Mouse (Mus musculus) spleen, adult 2 months (tissue): ENCODE data around the gene Dusp12. TPM values are rescaled to one million over a fixed set of nuclear protein-coding genes. Genes with fewer than 3 reads are reported as not detected.
A peak's percentile ranks its signal among the peaks of the same experiment; 100 is the strongest.

Experiments
- DNase-seq, 2 experiments: peaks; one replicate each; pipeline versions ENCODE4 v3.0.0 to v3.0.0-alpha.2; 2012 to 2021; ENCODE audit warnings: low spot score in 2 of 2, low read depth in 1 of 2
- H3K27ac ChIP-seq: fragments of 200-500 bp; 2 replicates; pipeline ENCODE4 v1.5.1; 2012; ENCODE audit warnings: low read length, inconsistent platforms; ENCODE audit not compliant: insufficient read depth
- H3K27me3 ChIP-seq: fragments of 200-500 bp; 2 replicates; pipeline ENCODE4 v1.6.1; 2012; ENCODE audit warnings: mild to moderate bottlenecking, moderate library complexity, low read length, inconsistent platforms; ENCODE audit not compliant: control insufficient read depth, insufficient read depth
- H3K36me3 ChIP-seq: fragments of 200-500 bp; 2 replicates; pipeline ENCODE4 v1.6.1; 2012; ENCODE audit warnings: mild to moderate bottlenecking, low read length, inconsistent platforms; ENCODE audit not compliant: control insufficient read depth, insufficient read depth
- H3K4me1 ChIP-seq: fragments of 200-500 bp; 2 replicates; pipeline ENCODE4 v1.6.1; 2011; ENCODE audit warnings: inconsistent platforms; ENCODE audit not compliant: control insufficient read depth, insufficient read depth, insufficient read length
- H3K4me3 ChIP-seq: fragments of 200-500 bp; 2 replicates; pipeline ENCODE4 v1.5.1; 2011; ENCODE audit warnings: mild to moderate bottlenecking, inconsistent platforms; ENCODE audit not compliant: insufficient read depth, insufficient read length; ENCODE audit errors: extremely low read depth
- CTCF ChIP-seq: fragments of 200-500 bp; IDR thresholded peaks from 2 replicates; pipeline ENCODE4 v1.5.1; 2011; ENCODE audit warnings: mild to moderate bottlenecking, inconsistent platforms; ENCODE audit not compliant: insufficient read depth, insufficient read length, insufficient replicate concordance; ENCODE audit errors: extremely low read depth
- POLR2A ChIP-seq: fragments of 200-500 bp; IDR thresholded peaks from 2 replicates; pipeline ENCODE4 v1.6.1; 2011; ENCODE audit warnings: low read depth, low read length, inconsistent platforms
- WGBS: fragments of 180-500 bp; shearing (Covaris S2); methylation state at CpG from one replicate; pipeline ENCODE4 v1.1.7; 2018; 5-methylcytosine and 5-hydroxymethylcytosine counted together
- polyA plus RNA-seq: library from polyadenylated mRNA; depleted of rRNA; stranded (reverse); fragments of >200 nt; gene quantifications from 2 replicates; pipeline ENCODE4 v1.2.3, GENCODE M21; 2012

The Dusp12 gene
- polyA plus RNA-seq, 1 experiment: 11.0 TPM

GRCm38 (mm10) chr1:170864234-170864633 lies 21.1 kb downstream of the Dusp12 start:
- H3K27ac ChIP-seq: no peak overlapping the region

GRCm38 (mm10) chr1:170863033-170863432 lies 22.3 kb downstream of the Dusp12 start:
- WGBS: 4% methylated on average over 4 of the region's 4 CpGs

More at GRCm38 (mm10) chr1:170864234-170864633, 21.1 kb downstream of the Dusp12 start:
- no peaks in the 10 kb centered on the region for H3K36me3 ChIP-seq
- DNase-seq: no peak
- no peaks in the 10 kb centered on the region for H3K27me3 ChIP-seq
- TF ChIP-seq POLR2A: no peak
- TF ChIP-seq CTCF: no peak
- H3K4me1 ChIP-seq: peaks cover 16% of the 10 kb centered on the region
- no peak overlapping the region for H3K4me3 ChIP-seq

GRCm38 (mm10) chr1:170862435-170862717 lies 23.0 kb downstream of the Dusp12 start:
- DNase-seq: no peak
- Histone ChIP-seq H3K4me1 (peaks cover 18% of the 10 kb centered on the region), H3K27me3 (no peaks in the 10 kb centered on the region), H3K27ac (peak overlapping the region; percentile 12; the same call in 1 of the 2 replicates), H3K4me3 (no peak overlapping the region), H3K36me3 (no peaks in the 10 kb centered on the region)
- TF ChIP-seq POLR2A (no peak), CTCF (no peak)
- WGBS: 39% methylated on average over 3 of the region's 3 CpGs

More at GRCm38 (mm10) chr1:170863033-170863432, 22.3 kb downstream of the Dusp12 start:
- TF ChIP-seq CTCF (no peak), POLR2A (no peak)
- H3K4me3 ChIP-seq: no peak overlapping the region
- DNase-seq: no peak
- H3K27ac ChIP-seq: no peak overlapping the region
- no peaks in the 10 kb centered on the region for H3K36me3 ChIP-seq
- H3K4me1 ChIP-seq: peaks cover 18% of the 10 kb centered on the region
- no peaks in the 10 kb centered on the region for H3K27me3 ChIP-seq

- DNase-seq: no peak
- Histone ChIP-seq H3K27me3 (no peaks in the 10 kb centered on the region), H3K4me3 (no peak overlapping the region; the same call in 1 of the 2 replicates), H3K36me3 (no peaks in the 10 kb centered on the region), H3K4me1 (peaks cover 18% of the 10 kb centered on the region), H3K27ac (no peak overlapping the region)
- TF ChIP-seq CTCF: no peak
- no peak for TF ChIP-seq POLR2A
- 36% methylated on average over 13 of the region's 13 CpGs for WGBS
Measured at GRCm38 (mm10) chr1:170861671-170862434, 23.5 kb downstream of the Dusp12 start.

DNA sequence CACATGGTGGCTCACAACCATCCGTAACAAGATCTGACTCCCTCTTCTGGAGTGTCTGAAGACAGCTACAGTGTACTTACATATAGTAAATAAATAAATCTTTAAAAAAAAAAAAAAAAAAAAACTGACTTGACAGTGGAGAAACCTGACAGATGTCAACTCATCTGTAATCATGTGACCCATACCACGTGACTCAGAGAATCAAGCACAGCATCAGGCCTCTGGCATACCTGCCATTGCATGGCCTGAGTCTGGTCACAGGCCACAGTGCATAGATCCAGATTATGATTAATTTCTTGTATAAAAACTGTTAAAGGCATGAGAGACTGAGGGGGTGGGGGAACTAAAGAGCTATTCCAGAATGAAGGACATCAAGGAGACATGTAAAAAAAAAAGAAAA lies 26.5 kb downstream of the Dusp12 start:
- no peaks in the 10 kb centered on the region for H3K36me3 ChIP-seq
- no peak for TF ChIP-seq POLR2A
- TF ChIP-seq CTCF: no peak
- peaks cover 17% of the 10 kb centered on the region for H3K4me1 ChIP-seq
- DNase-seq: no peak
- no peak overlapping the region for H3K4me3 ChIP-seq
- H3K27ac ChIP-seq: no peak overlapping the region
- 71% methylated on average over 2 of the region's 2 CpGs for WGBS
- H3K27me3 ChIP-seq: no peaks in the 10 kb centered on the region

DNA sequence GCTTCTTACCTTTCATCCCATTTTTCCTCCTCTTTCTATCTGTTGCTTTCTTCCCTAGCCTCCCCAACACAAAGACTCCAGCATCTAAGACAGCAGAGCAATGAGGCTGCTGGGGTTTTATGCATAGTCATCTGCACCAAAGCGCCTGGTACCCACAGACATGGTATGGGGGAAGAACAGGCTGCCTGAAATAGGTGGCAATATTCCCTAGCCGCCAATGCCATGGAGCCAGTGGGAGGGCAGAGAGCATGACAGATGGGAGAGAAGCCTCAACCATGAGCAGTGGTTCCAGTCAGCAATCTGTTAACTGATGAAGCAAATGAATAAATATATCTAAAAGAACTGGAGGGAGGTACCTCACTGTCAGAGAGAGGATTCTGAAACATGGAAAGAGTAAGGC lies 28.0 kb downstream of the Dusp12 start:
- Histone ChIP-seq H3K27ac (no peak overlapping the region), H3K36me3 (no peaks in the 10 kb centered on the region), H3K4me1 (peaks cover 14% of the 10 kb centered on the region), H3K27me3 (no peaks in the 10 kb centered on the region), H3K4me3 (no peak overlapping the region)
- WGBS: 88% methylated on average over 2 of the region's 2 CpGs
- DNase-seq: no peak
- no peak for TF ChIP-seq CTCF
- TF ChIP-seq POLR2A: no peak

DNA sequence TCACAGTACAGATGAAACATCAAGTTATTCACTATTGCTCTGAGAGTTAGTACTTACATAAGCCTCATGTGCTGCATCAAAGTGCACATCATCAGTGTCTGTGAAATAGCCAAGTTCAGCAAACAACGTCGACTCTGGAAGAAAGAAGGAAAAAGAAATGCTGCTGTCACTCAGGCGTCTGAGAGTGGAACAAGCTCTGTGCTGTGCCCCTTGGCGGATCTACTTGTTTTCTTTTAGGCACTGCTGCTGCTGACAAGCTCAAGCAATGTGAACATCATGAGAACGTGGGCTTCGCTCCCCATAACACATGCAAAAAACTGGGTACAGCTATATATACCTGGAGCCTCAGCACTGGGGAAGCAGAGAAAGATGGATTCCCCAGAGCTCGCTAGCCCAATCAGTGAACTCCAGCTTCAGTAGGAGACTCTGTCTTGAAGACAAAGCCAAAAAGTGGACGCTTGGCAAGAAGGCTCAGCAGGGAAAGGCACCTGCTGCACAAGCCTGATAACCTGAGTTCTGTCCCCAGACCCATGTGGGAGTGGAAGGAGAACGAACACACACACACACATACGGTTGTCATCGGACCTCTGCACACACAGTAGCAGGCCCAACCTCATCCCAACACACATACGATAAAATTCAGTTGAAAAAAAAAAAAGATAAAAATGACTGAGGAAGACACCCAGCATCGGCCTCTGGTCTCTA lies 30.1 kb downstream of the Dusp12 start:
- no peak overlapping the region for H3K4me3 ChIP-seq
- H3K4me1 ChIP-seq: peaks cover 9% of the 10 kb centered on the region
- no peak for DNase-seq
- TF ChIP-seq CTCF: no peak
- no peak for TF ChIP-seq POLR2A
- no peaks in the 10 kb centered on the region for H3K27me3 ChIP-seq
- H3K27ac ChIP-seq: no peak overlapping the region
- H3K36me3 ChIP-seq: peaks cover 1% of the 10 kb centered on the region; the same call in 1 of the 2 replicates
- 89% methylated on average over 13 of the region's 13 CpGs for WGBS
